Mouse (Mus musculus) small intestine, adult 2 months (tissue): ENCODE measurements around the gene Elmod1. TPM values are rescaled to one million over a fixed set of nuclear protein-coding genes. Genes with fewer than 3 reads are reported as not detected.
A peak's percentile ranks its signal among the peaks of the same experiment; 100 is the strongest.
"Not testable (repeated sequence)": the region's sequence is repeated elsewhere in the genome, so short reads cannot be mapped to it uniquely, and the experiment has no call there.

ENCODE experiments used
- H3K27ac ChIP-seq: fragments of 200-500 bp; 2 replicates; pipeline ENCODE4 v1.5.1; 2012; ENCODE audit warnings: low read depth, low read length, control low read depth, inconsistent platforms; ENCODE audit not compliant: insufficient read depth
- H3K27me3 ChIP-seq: fragments of 200-500 bp; 2 replicates; pipeline ENCODE4 v1.6.1; 2012; ENCODE audit warnings: mild to moderate bottlenecking, moderate library complexity, low read length, inconsistent platforms; ENCODE audit not compliant: control insufficient read depth, insufficient read depth
- H3K36me3 ChIP-seq: fragments of 200-500 bp; 2 replicates; pipeline ENCODE4 v1.6.1; 2012; ENCODE audit warnings: mild to moderate bottlenecking, low read length, control low read depth, inconsistent platforms; ENCODE audit not compliant: control insufficient read depth, insufficient read depth
- H3K4me1 ChIP-seq: fragments of 200-500 bp; 2 replicates; pipeline ENCODE4 v1.6.1; 2012; ENCODE audit warnings: low read length, inconsistent platforms, mixed read lengths; ENCODE audit not compliant: control insufficient read depth, insufficient read depth, insufficient read length
- H3K4me3 ChIP-seq: fragments of 200-500 bp; 2 replicates; pipeline ENCODE4 v1.5.1; 2012; ENCODE audit warnings: low read depth, mild to moderate bottlenecking, control low read depth, inconsistent platforms, low read length, moderate library complexity
- CTCF ChIP-seq: fragments of 200-500 bp; IDR thresholded peaks from 2 replicates; pipeline ENCODE4 v1.5.1; 2012; ENCODE audit warnings: low read depth, mild to moderate bottlenecking, control low read depth, inconsistent platforms, low read length, moderate library complexity, mixed read lengths; ENCODE audit not compliant: insufficient replicate concordance, insufficient read length; ENCODE audit errors: extremely low read depth
- POLR2A ChIP-seq: fragments of 200-500 bp; IDR thresholded peaks from 2 replicates; pipeline ENCODE4 v1.6.1; 2012; ENCODE audit warnings: low read depth, mild to moderate bottlenecking, control low read depth, inconsistent platforms, low read length, moderate library complexity
- WGBS: fragments of 180-500 bp; shearing (Covaris S2); methylation state at CpG from one replicate; pipeline ENCODE4 v1.1.7; 2018; 5-methylcytosine and 5-hydroxymethylcytosine counted together
- polyA plus RNA-seq: library from polyadenylated mRNA; depleted of rRNA; stranded (reverse); fragments of >200 nt; gene quantifications from 2 replicates; pipeline ENCODE4 v1.2.3, GENCODE M21; 2012; rRNA removed

The Elmod1 gene
- polyA plus RNA-seq: 0.08 TPM in 1 of 2 replicates, not detected in the other

DNA sequence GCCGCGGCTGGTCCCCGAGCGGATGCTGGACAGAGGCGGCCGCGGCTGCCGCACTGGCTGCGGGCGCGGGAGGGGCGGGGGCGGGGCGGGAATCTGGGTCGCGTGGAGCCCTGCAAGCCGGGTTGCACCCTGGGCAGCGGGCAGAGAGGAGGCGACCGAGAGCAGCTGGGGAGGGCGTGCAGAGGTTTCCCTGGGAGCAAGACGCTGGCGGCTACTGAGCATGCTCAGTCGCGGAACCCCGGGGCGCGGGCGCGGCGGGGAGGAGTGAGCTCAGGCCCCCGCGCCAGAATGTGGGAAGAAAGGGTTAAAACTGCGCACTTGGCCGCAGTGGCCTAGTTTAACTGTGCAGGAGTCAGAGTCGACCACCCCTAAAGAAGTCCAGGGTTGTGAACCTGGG is at the start of gene Elmod1:
TSS of gene Elmod1 (minus strand) at position 180 of the 397 bp plus-strand sequence.
- H3K27ac ChIP-seq: no peak within 1 kb of the TSS
- H3K4me3 ChIP-seq: peak within 1 kb of the TSS; percentile 43
- peaks cover 2% of the 10 kb centered on the region; the same call in 1 of the 2 replicates for H3K4me1 ChIP-seq
- TF ChIP-seq POLR2A (no peak), CTCF (no peak)
- peaks cover 22% of the 10 kb centered on the region for H3K27me3 ChIP-seq
- 2% methylated on average over 36 of the region's 36 CpGs for WGBS
- no peaks in the 10 kb centered on the region for H3K36me3 ChIP-seq

DNA sequence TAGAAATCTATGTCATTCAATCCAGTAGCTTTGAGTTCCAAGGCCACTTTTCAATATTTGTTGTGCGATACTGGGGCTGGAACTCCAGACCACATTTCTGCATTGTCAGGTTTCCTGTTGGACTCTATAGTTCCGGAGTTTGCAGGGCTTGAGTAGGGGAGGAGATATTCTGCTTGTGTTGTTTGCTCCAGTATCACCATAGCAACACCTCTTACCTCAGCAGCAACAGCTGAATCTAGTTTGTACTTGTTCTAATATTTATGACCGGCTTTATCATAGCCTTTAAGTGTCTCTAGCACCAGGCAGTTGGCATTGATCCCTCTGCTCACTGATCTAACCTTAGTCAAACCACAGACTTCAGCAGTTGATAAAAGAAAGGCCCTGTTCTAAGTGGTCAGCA is 47.7 kb upstream of the Elmod1 start:
- Histone ChIP-seq H3K27me3 (no peaks in the 10 kb centered on the region), H3K27ac (no peak overlapping the region), H3K4me1 (peaks cover 2% of the 10 kb centered on the region; the same call in 1 of the 2 replicates), H3K36me3 (peaks cover 18% of the 10 kb centered on the region), H3K4me3 (no peak overlapping the region)
- 8% methylated on average over 3 of the region's 3 CpGs for WGBS
- TF ChIP-seq POLR2A (no peak), CTCF (no peak)

DNA sequence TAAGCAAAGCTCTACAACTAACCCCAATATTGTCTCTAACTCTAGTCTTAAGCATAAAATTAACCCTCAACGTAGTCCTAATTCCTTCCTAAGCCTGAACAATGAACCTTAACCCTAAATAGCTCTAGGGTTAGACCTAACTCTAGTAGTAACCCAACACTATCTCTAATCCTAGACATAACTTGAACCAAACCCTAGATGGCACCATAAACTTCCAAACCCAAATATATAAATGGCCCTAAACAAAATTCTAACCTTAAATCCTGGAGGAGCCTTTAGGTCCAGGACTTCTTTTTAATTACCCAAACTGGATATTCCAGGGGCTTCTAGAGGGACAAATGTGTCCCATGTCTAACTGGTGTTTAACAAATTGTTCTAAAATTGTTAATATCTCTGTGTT is 19.4 kb upstream of the Elmod1 start:
- 57% methylated on average over 1 of the region's 1 CpGs for WGBS
- TF ChIP-seq CTCF (no peak), POLR2A (no peak)
- no peak overlapping the region for H3K4me3 ChIP-seq

DNA sequence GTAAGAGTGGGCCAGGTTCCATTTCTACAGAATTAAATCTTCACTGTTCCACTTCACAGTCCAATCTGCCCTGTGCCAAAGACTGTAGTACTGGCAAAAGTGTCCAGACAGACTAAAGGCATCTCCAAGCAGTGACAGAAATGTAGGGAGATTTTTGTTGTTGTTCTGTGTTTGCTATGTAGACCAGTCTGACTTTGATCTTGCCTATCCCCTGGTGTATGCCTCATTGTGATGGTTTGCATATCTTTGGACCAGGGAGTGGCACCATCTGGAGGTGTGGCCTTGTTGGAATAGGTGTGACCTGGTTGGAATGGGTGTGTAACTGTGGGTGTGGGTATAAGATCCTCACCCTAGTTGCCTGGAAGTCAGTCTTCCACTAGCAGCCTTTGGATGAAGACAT is 17.5 kb upstream of the Elmod1 start:
- H3K4me3 ChIP-seq, H3K4me1 ChIP-seq, H3K36me3 ChIP-seq, H3K27me3 ChIP-seq, H3K27ac ChIP-seq: not testable (repeated sequence)

More for the DNA sequence above, 19.4 kb upstream of the Elmod1 start:
- H3K27me3 ChIP-seq: no peaks in the 10 kb centered on the region
- H3K4me1 ChIP-seq: no peaks in the 10 kb centered on the region; the same call in 1 of the 2 replicates
- no peak overlapping the region for H3K27ac ChIP-seq
- no peaks in the 10 kb centered on the region for H3K36me3 ChIP-seq

DNA sequence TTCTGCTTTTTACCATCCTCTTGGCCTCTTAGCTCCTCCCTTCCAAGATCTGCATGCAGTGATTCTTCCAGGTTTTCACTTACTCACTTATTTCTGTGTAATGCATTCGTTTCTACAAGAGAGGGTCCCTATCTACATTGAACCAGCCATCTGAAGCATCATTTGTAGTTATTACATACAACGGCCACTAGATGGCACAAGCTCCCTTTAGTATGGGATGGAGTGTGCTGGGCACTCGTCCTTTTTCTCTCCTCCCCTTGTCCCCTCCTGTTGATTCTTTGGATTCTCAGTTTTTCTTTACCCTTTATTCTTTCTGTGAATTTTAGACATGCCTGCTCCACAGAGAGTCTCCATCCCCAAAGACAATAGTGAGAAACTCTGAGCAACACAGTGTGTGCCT is 15.8 kb upstream of the Elmod1 start:
- Histone ChIP-seq H3K36me3 (no peaks in the 10 kb centered on the region), H3K4me3 (no peak overlapping the region), H3K4me1 (no peaks in the 10 kb centered on the region; the same call in 1 of the 2 replicates), H3K27ac (no peak overlapping the region), H3K27me3 (no peaks in the 10 kb centered on the region)
- 2% methylated on average over 3 of the region's 3 CpGs for WGBS
- TF ChIP-seq CTCF (peak; percentile 17; the same call in 1 of the 2 replicates), POLR2A (no peak)

DNA sequence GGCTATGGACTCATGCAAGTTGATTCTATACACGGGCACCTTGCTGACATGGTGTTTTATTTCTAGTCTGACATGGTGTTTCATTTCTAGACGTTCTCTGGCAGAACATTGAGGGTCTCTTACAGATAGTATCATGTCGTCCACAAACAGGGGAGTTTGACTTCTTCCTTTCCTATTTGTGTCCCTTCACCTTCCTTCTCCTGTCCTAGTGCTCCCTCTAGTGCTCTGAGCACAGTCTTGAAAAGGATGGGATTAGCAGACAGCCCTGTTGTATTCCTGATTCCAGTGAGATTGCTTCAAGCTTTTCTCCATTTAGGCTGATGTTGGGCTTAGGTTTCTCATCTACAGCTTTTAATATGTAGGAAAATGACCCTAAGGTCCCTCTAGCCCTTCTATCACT is 11.9 kb upstream of the Elmod1 start:
- H3K27me3 ChIP-seq: no peaks in the 10 kb centered on the region
- no peak for TF ChIP-seq POLR2A
- TF ChIP-seq CTCF: no peak
- no peaks in the 10 kb centered on the region for H3K4me1 ChIP-seq
- no peaks in the 10 kb centered on the region for H3K36me3 ChIP-seq
- 23% methylated on average over 3 of the region's 3 CpGs for WGBS
- H3K4me3 ChIP-seq: no peak overlapping the region
- no peak overlapping the region for H3K27ac ChIP-seq

DNA sequence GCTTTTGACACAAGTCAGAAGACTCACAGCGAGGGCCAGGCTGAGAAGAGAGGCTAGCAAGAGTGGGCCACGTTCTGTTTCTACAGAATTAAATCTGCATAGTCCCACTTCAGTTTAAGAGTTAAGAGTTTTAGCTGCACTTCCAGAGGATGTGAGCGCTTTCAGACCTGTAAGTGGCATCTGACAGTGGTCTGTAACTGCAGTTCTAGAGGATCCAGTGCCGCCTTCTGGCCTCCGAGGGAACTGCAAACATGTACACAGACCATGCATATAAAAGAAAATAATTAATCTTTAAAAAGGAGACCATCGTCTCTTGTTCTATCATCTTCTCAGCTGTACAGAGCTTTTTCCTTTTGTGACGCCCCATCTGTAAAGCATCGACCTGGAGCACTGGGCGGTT is 9.8 kb upstream of the Elmod1 start:
- Histone ChIP-seq H3K4me1 (no peaks in the 10 kb centered on the region), H3K36me3 (no peaks in the 10 kb centered on the region), H3K4me3 (no peak overlapping the region), H3K27me3 (no peaks in the 10 kb centered on the region), H3K27ac (no peak overlapping the region)
- TF ChIP-seq CTCF (peak; percentile 32; the same call in 1 of the 2 replicates), POLR2A (no peak)
- WGBS: 32% methylated on average over 9 of the region's 9 CpGs
